Mouse (Mus musculus): ENCODE data around the gene Fbxl15.

Fbxl15 gene

GRCm38 (mm10) chr19:46367798-46368590, 40.0 kb downstream of the Fbxl15 start:
- no peaks in the 10 kb centered on the region for H3K36me3 ChIP-seq (ENCODE audit: control insufficient read depth, insufficient read depth, low read length, poor library complexity, severe bottlenecking)
- H3K27me3 ChIP-seq (ENCODE audit: control insufficient read depth, insufficient read depth, low read length, poor library complexity, severe bottlenecking), result no peaks in the 10 kb centered on the region
- DNase-seq (ENCODE audit: low read depth, low spot score), result no peak

GRCm38 (mm10) chr19:46369204-46369603, 41.2 kb downstream of the Fbxl15 start:
- peak; percentile 58 for DNase-seq (ENCODE audit: low read depth, low spot score)
- Histone ChIP-seq H3K27me3 (ENCODE audit: control insufficient read depth, insufficient read depth, low read length, poor library complexity, severe bottlenecking) (no peaks in the 10 kb centered on the region), H3K36me3 (ENCODE audit: control insufficient read depth, insufficient read depth, low read length, poor library complexity, severe bottlenecking) (no peaks in the 10 kb centered on the region)

- DNase-seq (ENCODE audit: low read depth, low spot score), result no peak
- Histone ChIP-seq H3K27me3 (ENCODE audit: control insufficient read depth, insufficient read depth, low read length, poor library complexity, severe bottlenecking) (no peaks in the 10 kb centered on the region), H3K36me3 (ENCODE audit: control insufficient read depth, insufficient read depth, low read length, poor library complexity, severe bottlenecking) (peaks cover 17% of the 10 kb centered on the region)
Observed at GRCm38 (mm10) chr19:46374477-46375088, 46.6 kb downstream of the Fbxl15 start.

GRCm38 (mm10) chr19:46375489-46375888, 47.5 kb downstream of the Fbxl15 start:
- Histone ChIP-seq H3K36me3 (ENCODE audit: control insufficient read depth, insufficient read depth, low read length, poor library complexity, severe bottlenecking) (peaks cover 17% of the 10 kb centered on the region), H3K27me3 (ENCODE audit: control insufficient read depth, insufficient read depth, low read length, poor library complexity, severe bottlenecking) (no peaks in the 10 kb centered on the region)
- DNase-seq (ENCODE audit: low read depth, low spot score), result no peak

GRCm38 (mm10) chr19:46375891-46376290, 47.9 kb downstream of the Fbxl15 start:
- no peaks in the 10 kb centered on the region for H3K27me3 ChIP-seq (ENCODE audit: control insufficient read depth, insufficient read depth, low read length, poor library complexity, severe bottlenecking)
- H3K36me3 ChIP-seq (ENCODE audit: control insufficient read depth, insufficient read depth, low read length, poor library complexity, severe bottlenecking), result peaks cover 20% of the 10 kb centered on the region
- no peak for DNase-seq (ENCODE audit: low read depth, low spot score)
